Mouse (Mus musculus) frontal cortex, adult 2 months (tissue): ENCODE data around the gene Nup50. TPM values are rescaled to one million over a fixed set of nuclear protein-coding genes. Genes with fewer than 3 reads are reported as not detected.

Experiments used
- DNase-seq, 2 experiments: peaks; one replicate each; pipeline ENCODE4 v3.0.0; 2022; ENCODE audit warnings: low spot score in 1 of 2; ENCODE audit errors: extremely low spot score in 1 of 2
- polyA plus RNA-seq: library from polyadenylated mRNA; depleted of rRNA; stranded (reverse); fragments of >200 nt; gene quantifications from 2 replicates; pipeline ENCODE4 v1.2.3, GENCODE M21; 2012

Nup50 gene
- polyA plus RNA-seq, 1 experiment: 14.7 TPM

DNA sequence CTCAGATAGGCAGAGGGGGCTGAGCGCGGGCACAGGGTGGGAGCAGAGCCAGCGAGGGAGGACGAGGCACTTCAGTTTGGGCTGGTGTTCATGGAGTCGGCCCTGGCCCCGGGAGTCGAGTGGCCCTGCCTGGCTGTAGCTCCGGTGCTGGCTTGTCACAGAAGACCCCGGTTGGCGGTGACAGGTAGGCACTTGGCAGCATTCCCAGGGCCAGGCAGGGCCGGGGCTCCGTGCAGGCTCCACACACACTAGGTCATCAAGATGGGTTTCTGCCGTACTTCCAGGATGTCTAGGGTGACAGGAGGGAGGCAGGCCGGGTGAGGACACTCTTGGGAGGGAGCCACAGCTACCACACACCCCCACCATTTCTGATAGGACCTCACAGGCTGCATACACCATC lies 25.8 kb downstream of the Nup50 start:
- no peak for DNase-seq

- DNase-seq: peak; percentile 69 to 83
These were observed 26.8 kb downstream of the Nup50 start for GRCm38 (mm10) chr15:84950053-84950452.

- DNase-seq: no peak
These were observed 30.0 kb downstream of the Nup50 start for GRCm38 (mm10) chr15:84953259-84953658.

- DNase-seq: peak; percentile 68 to 80
These were observed 34.6 kb downstream of the Nup50 start for GRCm38 (mm10) chr15:84957851-84958250.

- no peak for DNase-seq
These were observed 35.1 kb downstream of the Nup50 start for GRCm38 (mm10) chr15:84958331-84958730.

DNA sequence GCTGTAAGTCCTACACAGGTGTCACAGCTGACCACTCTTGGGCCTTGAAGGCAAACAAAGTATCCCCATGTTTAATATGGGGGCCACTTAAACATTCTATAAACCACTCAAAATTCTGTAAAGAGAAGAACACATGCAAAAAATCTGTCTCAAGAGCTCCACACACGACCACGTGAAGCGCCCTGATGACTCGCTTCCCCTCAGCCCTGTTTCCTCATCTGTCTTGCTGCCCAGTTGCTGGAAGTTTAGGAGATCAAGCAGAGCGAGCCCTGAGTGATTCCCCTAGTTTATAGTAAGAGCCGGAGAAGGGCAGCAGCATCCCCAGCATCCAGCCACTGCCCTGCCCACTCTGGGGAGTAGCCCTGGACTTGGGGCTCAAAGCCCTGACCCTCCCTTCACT lies 36.7 kb downstream of the Nup50 start:
- DNase-seq: no peak

DNA sequence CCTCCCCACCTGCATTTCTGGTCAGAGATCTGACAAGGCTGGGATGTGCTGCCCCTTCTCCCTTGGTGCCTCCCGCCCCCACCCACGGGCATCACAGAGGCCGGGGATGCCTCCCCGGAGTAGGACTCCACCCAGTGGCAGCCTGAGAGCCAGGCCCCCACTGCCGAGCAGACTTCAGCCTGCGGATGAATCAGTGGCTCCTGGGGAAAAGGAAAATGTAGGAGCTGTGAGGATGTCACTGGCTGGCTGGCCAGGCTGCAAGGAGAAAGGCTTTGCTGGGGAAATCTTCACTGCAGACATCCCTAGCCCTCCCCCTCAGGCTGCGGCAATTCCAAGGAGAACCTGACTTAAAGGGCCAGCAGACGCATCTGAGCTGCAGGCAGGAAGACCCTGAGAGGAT lies 37.5 kb downstream of the Nup50 start:
- DNase-seq: peak; percentile 68 to 85

DNA sequence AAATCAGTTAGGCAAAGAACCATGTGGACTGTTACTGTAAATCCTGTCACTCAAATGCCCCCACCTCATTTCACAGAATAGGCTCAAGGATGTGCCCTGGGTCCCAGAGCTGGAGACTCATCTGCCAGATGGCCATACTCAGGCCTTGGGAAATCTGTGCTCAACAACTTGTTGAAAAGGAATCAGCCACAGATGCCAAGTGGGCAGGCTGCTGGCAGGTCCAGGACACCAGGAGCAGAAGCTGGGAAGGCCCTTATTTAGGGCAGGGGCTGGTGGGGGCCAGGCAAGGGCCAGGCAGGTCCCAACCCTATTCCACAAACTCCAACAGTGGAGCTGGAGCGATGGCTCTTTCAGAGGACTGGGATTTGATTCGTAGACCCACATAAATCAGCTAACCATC lies 39.3 kb downstream of the Nup50 start:
- no peak for DNase-seq

DNA sequence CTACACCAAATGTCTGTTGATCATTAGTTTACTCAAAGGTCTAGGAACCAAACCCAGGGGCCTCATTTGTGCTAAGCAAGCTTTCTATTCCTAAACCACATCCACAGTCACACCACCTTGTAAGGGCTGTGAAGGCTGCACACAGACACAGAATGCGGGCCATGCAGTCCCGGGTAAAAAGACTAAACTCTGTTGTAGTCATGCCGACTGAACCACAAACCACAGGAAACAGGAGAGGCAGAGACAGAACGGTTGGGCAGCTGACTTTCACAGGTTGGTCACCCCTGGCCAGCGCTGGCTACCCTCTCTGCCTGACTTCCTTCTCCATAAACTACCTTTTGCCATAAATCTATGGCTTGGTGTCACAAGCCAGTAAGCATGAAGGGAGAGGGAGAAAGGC lies 41.6 kb downstream of the Nup50 start:
- no peak for DNase-seq

GRCm38 (mm10) chr15:84965575-84966360 lies 42.6 kb downstream of the Nup50 start:
- no peak for DNase-seq

DNA sequence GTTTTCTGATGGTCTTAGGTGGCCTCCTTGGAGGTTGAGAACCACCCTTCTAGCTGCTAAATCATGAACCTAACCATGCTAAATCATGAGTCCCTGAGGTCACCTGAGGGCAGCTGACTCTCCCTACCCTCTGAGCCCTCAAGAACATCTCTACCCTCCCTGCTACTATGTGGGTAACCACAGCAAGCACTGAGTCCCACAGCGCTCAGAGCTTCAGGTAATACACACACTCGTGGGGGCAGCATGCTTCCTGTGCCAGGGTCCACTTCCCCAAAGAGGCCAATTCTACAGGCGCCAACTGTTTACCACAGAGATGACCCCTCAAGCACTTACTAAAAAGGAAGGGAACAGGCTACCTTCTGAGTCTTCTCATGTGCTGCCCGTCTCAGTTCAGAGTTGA lies 45.3 kb downstream of the Nup50 start:
- DNase-seq: no peak

- peak in 1 of 2 experiments; percentile 53 for DNase-seq
These were observed 49.8 kb downstream of the Nup50 start for GRCm38 (mm10) chr15:84972860-84973543.

- DNase-seq: no peak
These were observed 50.3 kb downstream of the Nup50 start for GRCm38 (mm10) chr15:84973544-84973871.

DNA sequence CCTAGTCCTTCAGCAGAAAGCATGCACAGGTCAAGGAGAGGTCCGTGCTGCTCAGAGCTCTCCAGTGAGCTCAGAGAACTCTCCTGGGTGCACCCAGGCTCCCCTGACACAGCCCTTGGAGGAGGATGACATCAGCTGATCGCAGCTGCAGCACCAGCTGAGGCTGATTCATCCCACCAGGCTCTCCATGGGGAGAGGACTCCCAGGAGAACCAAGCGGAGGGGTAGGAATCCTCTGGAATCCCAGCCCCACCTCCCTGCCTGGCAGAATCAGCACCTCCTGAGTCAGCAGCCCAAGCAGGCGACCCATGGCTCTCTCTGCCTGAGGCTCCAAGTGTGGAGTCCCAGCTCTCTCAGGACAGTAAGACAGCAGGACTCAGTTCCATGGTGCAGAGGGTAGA lies 52.5 kb downstream of the Nup50 start:
- peak; percentile 83 to 87 for DNase-seq

DNA sequence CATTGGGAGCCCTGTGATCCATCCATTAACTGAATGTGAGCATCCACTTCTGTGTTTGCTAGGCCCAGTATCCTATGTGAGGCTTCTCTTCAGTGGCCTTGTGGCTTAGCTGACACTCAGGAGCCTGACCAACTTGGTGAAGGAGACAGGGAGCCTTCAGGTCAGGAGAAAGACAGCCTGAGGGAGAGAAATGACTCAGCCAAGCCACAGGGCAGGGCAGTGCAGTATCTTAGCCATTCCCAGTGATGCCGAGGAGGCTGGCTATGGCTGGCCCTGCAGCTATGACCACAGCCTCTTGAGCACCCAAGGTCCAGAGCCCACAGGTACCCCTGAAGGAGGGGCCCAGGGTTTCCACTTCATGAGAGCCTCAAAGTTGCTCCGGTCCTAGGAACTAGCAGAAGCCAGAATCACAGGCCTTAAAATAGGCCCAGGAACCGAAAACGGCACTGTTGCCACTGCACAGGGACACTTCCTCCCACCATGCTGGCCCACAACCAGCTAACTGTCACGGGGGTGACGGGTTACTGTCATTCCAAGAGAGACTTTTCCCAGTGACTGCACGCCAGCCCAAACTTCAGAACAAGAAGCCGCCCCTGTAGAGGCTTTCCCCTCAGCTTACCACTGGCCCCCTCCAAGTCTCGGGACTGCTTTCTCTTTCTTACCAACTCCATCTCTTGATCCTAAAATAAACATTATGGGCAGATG lies 58.5 kb downstream of the Nup50 start:
- DNase-seq: peak in 1 of 2 experiments; percentile 53

DNA sequence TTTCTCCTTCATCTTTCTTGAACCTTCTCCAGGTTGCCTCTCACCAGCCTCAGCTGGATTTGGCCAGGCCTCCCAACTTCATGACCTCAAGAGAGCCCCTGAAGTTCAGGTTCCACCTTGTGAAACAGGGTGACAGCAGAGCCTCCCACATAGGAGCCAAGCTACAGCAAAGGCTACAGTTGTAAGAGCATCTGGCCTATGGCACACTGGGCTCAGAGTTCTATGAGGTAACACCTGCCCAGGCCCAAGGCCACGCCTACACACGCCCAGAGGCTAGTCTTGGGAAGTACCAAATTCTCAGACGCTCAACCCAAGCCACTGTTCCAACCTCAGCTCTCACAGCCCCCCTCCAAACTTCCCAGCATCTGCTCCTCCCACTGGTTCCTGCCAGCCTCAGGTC lies 59.7 kb downstream of the Nup50 start:
- no peak for DNase-seq

- DNase-seq: no peak
These were observed 60.5 kb downstream of the Nup50 start for GRCm38 (mm10) chr15:84983721-84984120.

DNA sequence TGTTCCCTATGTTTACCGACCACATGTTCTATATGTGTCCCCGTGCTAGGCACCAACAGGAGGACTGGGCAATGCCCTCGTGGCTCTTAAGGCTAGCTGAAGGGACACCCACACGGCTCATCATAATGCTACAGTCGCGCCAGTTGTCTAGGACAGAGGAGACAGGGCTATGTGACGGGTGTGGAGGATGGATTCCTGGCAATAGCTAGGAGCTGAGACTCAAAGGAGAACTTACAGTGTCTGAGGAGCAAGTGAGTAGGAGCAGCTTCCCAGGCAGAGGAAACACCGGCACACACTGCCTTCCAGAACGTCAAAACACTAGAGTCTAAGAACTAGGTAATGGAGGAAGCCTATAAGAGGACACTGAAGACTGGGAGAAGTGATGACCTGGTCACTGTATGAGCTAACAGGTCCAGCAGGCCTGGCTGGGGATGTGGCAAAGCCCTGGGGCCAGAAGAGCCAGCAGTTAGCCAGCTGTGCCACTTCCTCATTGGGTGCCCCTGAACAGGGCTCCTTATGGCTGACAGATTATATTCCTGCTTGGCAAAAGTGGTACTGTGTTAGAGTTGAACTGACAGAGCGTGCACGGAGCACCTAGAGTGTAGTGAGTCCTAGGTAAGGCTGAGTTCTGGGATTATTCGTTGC lies 62.4 kb downstream of the Nup50 start:
- DNase-seq: no peak

DNA sequence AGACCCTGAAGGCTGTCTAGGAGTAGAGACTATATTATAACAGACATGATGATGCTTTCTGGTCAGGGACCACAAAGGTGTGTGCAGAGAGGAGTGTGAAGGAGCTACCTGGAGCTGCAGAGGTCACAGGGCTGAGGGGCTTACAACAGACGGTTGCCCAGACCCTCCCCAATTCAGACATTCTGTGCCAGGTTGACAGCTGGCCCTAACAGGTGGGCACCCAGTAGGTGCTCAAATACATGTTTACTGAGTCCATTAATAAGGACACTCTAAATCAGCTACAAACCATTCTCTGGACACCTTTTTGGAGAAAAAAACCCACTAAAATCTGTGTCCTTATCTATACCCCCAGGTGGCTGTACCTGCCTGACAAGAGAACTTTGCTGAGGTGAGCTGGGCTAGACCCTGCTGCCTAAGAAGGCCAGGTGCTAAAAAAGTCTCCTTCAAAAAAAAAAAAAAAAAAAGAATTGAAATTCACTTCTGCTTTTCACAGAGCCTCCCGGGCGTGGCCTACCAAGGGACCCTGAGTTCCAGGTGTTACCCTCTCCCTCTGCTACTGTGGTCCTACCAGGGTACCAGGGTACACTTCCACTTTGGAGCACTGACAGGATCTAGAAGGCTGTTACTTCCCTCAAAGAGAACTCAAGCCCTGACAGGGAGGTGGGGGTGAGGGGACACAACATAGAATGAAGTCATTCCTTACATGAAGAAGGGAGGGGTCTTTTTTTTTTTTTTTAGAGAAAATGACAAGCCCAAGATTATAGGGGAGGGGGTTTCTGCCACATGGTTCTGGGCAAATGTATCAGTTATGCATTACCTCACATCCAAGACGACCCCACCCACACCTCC lies 63.2 kb downstream of the Nup50 start:
- DNase-seq: no peak
